Mouse (Mus musculus) CH12.LX (cell line): Measurements from ENCODE around the gene Nfkb2. TPM values are rescaled to one million over a fixed set of nuclear protein-coding genes. Genes with fewer than 3 reads are reported as not detected.
A peak's percentile ranks its signal among the peaks of the same experiment; 100 is the strongest.

Source experiments
- DNase-seq: peaks from one replicate; pipeline ENCODE4 v3.0.0-alpha.2; 2013; ENCODE audit errors: extremely low read depth
- H3K27ac ChIP-seq: 2 replicates; pipeline ENCODE4 v1.5.1; 2012; ENCODE audit warnings: low read depth, mild to moderate bottlenecking, control low read depth, moderate library complexity; ENCODE audit not compliant: insufficient read depth
- H3K27me3 ChIP-seq: replicated peaks from 2 replicates; pipeline ENCODE3; 2012; ENCODE audit warnings: inconsistent platforms
- H3K36me3 ChIP-seq, 2 experiments: replicated peaks in 1 of 2; 2 replicates each; pipeline versions ENCODE3 to v1.6.1; 2012; ENCODE audit warnings: inconsistent platforms in 1 of 2, low read length in 1 of 2, mild to moderate bottlenecking in 1 of 2, mixed read lengths in 1 of 2, moderate library complexity in 1 of 2; ENCODE audit not compliant: control insufficient read depth in 1 of 2, insufficient read depth in 1 of 2
- H3K4me1 ChIP-seq, 2 experiments: 2 replicates each; pipeline ENCODE4 v1.6.1; 2012; ENCODE audit warnings: inconsistent platforms in 1 of 2, moderate library complexity in 1 of 2; ENCODE audit not compliant: insufficient read depth in 2 of 2, control insufficient read depth in 1 of 2
- H3K4me2 ChIP-seq: 2 replicates; pipeline ENCODE4 v1.6.1; 2012; ENCODE audit warnings: low read depth, mild to moderate bottlenecking, control low read depth; ENCODE audit not compliant: poor library complexity, insufficient read depth, severe bottlenecking
- H3K4me3 ChIP-seq, 3 experiments: fragments of 150-350 bp in 1 of 3; sonication (generic) in 1 of 3; replicated peaks in 1 of 3; 2 replicates each; pipeline versions ENCODE3 to v1.5.1; 2011 to 2012; ENCODE audit warnings: low read depth in 2 of 3, low read length in 2 of 3, mild to moderate bottlenecking in 2 of 3, moderate library complexity in 2 of 3, control low read depth in 1 of 3, improper control_type of control experiment in 1 of 3, inconsistent platforms in 1 of 3, mixed read lengths in 1 of 3; ENCODE audit not compliant: poor library complexity in 1 of 3
- H3K79me2 ChIP-seq: replicated peaks from 2 replicates; pipeline ENCODE4 v1.6.1; 2012; ENCODE audit warnings: mild to moderate bottlenecking, moderate library complexity; ENCODE audit not compliant: control insufficient read depth, poor library complexity, insufficient read depth, severe bottlenecking; ENCODE audit errors: extremely low read depth
- H3K9ac ChIP-seq: 2 replicates; pipeline ENCODE4 v1.6.1; 2012; ENCODE audit warnings: low read depth, mild to moderate bottlenecking, control low read depth, moderate library complexity; ENCODE audit not compliant: insufficient read depth
- H3K9me3 ChIP-seq: replicated peaks from 2 replicates; pipeline ENCODE3; 2012; ENCODE audit warnings: low read length, inconsistent platforms, mixed read lengths
- ELF1 ChIP-seq: IDR thresholded peaks from 2 replicates; pipeline ENCODE4 v1.6.1; 2014; ENCODE audit warnings: low read depth, mild to moderate bottlenecking, inconsistent platforms, low read length, improper control_type of control experiment
- IRF4 ChIP-seq: IDR thresholded peaks from 2 replicates; pipeline ENCODE4 v1.6.1; 2014; ENCODE audit warnings: low read depth, mild to moderate bottlenecking, inconsistent platforms, low read length, improper control_type of control experiment
- KAT2A ChIP-seq: IDR thresholded peaks from 2 replicates; pipeline ENCODE4 v1.6.1; 2012; ENCODE audit warnings: low read length, improper control_type of control experiment, inconsistent platforms; ENCODE audit not compliant: insufficient replicate concordance
- MAZ ChIP-seq: IDR thresholded peaks from 2 replicates; pipeline ENCODE4 v1.6.1; 2012; ENCODE audit warnings: low read depth, mild to moderate bottlenecking, inconsistent platforms, low read length, improper control_type of control experiment, moderate library complexity
- MXI1 ChIP-seq: IDR thresholded peaks from 2 replicates; pipeline ENCODE4 v1.6.1; 2011; ENCODE audit warnings: mild to moderate bottlenecking, low read depth, low read length, improper control_type of control experiment
- MYC ChIP-seq: IDR thresholded peaks from 2 replicates; pipeline ENCODE4 v1.6.1; 2011; ENCODE audit warnings: low read depth, mild to moderate bottlenecking, improper control_type of control experiment, low read length
- POLR2A ChIP-seq: IDR thresholded peaks from 2 replicates; pipeline ENCODE4 v1.6.1; 2011; ENCODE audit warnings: low read depth, mild to moderate bottlenecking, improper control_type of control experiment, low read length
- RAD21 ChIP-seq: IDR thresholded peaks from 2 replicates; pipeline ENCODE4 v1.6.1; 2011; ENCODE audit warnings: low read depth, mild to moderate bottlenecking, low read length, improper control_type of control experiment, moderate library complexity
- SIN3A ChIP-seq: IDR thresholded peaks from 2 replicates; pipeline ENCODE4 v1.6.1; 2012; ENCODE audit warnings: low read length, improper control_type of control experiment, inconsistent platforms
- ZKSCAN1 ChIP-seq: IDR thresholded peaks from 2 replicates; pipeline ENCODE4 v1.6.1; 2012; ENCODE audit warnings: low read depth, inconsistent platforms, low read length, improper control_type of control experiment, borderline replicate concordance
- dilution Hi-C: fragments of 300-500 bp; cut with MboI; formaldehyde crosslinking; loops from 2 replicates; pipeline ENCODE4 v1.14.3; 2020; ENCODE audit warnings: low sequenced_read_pairs; ENCODE audit not compliant: extremely low pct_unique_long_range_greater_than_20kb, extremely low pct_ligation_motif_present
- in situ Hi-C: fragments of 300-500 bp; cut with MboI; formaldehyde crosslinking; loops from 3 replicates; pipeline ENCODE4 v1.14.3; 2019; ENCODE audit warnings: low sequenced_read_pairs, low pct_ligation_motif_present, low pct_unique_long_range_greater_than_20kb, mixed read lengths
- polyA plus RNA-seq: library from polyadenylated mRNA; unstranded; fragments of >175 nt; gene quantifications from 2 replicates; pipeline ENCODE4 v1.2.1, GENCODE M21; 2012; ENCODE audit warnings: low read depth; ENCODE audit not compliant: insufficient read length
- total RNA-seq, 2 experiments: library from RNA; depleted of rRNA; stranded (reverse); fragments of 300-350 nt in 1 of 2; fragments of >200 nt in 1 of 2; gene quantifications; 2 replicates each; pipeline ENCODE4 v1.2.3; 2012 to 2014

Gene Nfkb2
- total and polyA plus RNA-seq, 3 experiments = 44.3 to 71.7 (median 64.8) TPM

- Histone ChIP-seq H3K27ac (no peak overlapping the region), H3K27me3 (no peaks in the 10 kb centered on the region), H3K36me3 (peaks cover 0 to 13% of the 10 kb centered on the region in 2 experiments)
- dilution Hi-C loops (no loop called here), in situ Hi-C loops (loop anchor here (5.0 kb wide), 1 partner anchor 35 kb away; no protein-coding TSS in a partner anchor)
- TF ChIP-seq ZKSCAN1 (no peak), MXI1 (peak; percentile 14; the same call in 1 of the 2 replicates), RAD21 (no peak)
- TF ChIP-seq, all 38 proteins: peak for 1
- Histone ChIP-seq H3K4me3 (peak overlapping the region; percentile 49 to 63 (median 60)), H3K9me3 (no peaks in the 10 kb centered on the region), H3K9ac (peak overlapping the region; percentile 69), H3K4me1 (peaks cover 3 to 19% of the 10 kb centered on the region in 2 experiments; a peak in 3 of 4 replicates), H3K4me2 (peak overlapping the region; percentile 85), H3K79me2 (no peaks in the 10 kb centered on the region)
- DNase-seq = no peak
Measured at GRCm38 (mm10) chr19:46357344-46358280, 53.5 kb downstream of the Nfkb2 start.

GRCm38 (mm10) chr19:46358381-46358780, 54.3 kb downstream of the Nfkb2 start:
- Histone ChIP-seq H3K4me2 (no peak overlapping the region), H3K27ac (no peak overlapping the region), H3K9me3 (no peaks in the 10 kb centered on the region), H3K9ac (no peak overlapping the region), H3K79me2 (no peaks in the 10 kb centered on the region), H3K27me3 (no peaks in the 10 kb centered on the region), H3K4me3 (no peak overlapping the region), H3K36me3 (peaks cover 0 to 16% of the 10 kb centered on the region in 2 experiments), H3K4me1 (peaks cover 3 to 22% of the 10 kb centered on the region in 2 experiments; a peak in 3 of 4 replicates)
- in situ Hi-C loops = loop anchor here (5.0 kb wide), 1 partner anchor 34 kb away; no protein-coding TSS in a partner anchor
- no peak for DNase-seq
- dilution Hi-C loops = no loop called here
- TF ChIP-seq KAT2A = no peak
- TF ChIP-seq POLR2A = no peak
- TF ChIP-seq MAZ = no peak
- no peak for TF ChIP-seq MYC
- no peak for TF ChIP-seq IRF4
- no peak for TF ChIP-seq ELF1
- no peak for TF ChIP-seq SIN3A

Other genes with a start within 250 kb of the Nfkb2 start
- 88.0 and 137 TPM in 2 replicates for gene Nolc1, start 228.5 kb upstream of the Nfkb2 start, total RNA-seq (2012; rRNA removed)
- gene Nolc1, start 228.5 kb upstream of the Nfkb2 start, total RNA-seq (2014; rRNA removed) = 96.0 and 99.2 TPM in 2 replicates
- 333 and 358 TPM in 2 replicates for gene Nolc1, start 228.5 kb upstream of the Nfkb2 start, polyA plus RNA-seq
- gene Elovl3, start 172.4 kb upstream of the Nfkb2 start, total RNA-seq (2012; rRNA removed) = not detected in 2 replicates
- gene Elovl3, start 172.4 kb upstream of the Nfkb2 start, total RNA-seq (2014; rRNA removed) = not detected in 2 replicates
- not detected in 2 replicates for gene Elovl3, start 172.4 kb upstream of the Nfkb2 start, polyA plus RNA-seq
- gene Pitx3, start 156.0 kb upstream of the Nfkb2 start, total RNA-seq (2012; rRNA removed) = not detected in 2 replicates
- not detected in 2 replicates for gene Pitx3, start 156.0 kb upstream of the Nfkb2 start, total RNA-seq (2014; rRNA removed)
- not detected in 2 replicates for gene Pitx3, start 156.0 kb upstream of the Nfkb2 start, polyA plus RNA-seq
- gene Gbf1, start 151.8 kb upstream of the Nfkb2 start, total RNA-seq (2012; rRNA removed) = 18.7 and 22.7 TPM in 2 replicates
- 7.1 and 8.6 TPM in 2 replicates for gene Gbf1, start 151.8 kb upstream of the Nfkb2 start, total RNA-seq (2014; rRNA removed)
- 23.9 and 26.1 TPM in 2 replicates for gene Gbf1, start 151.8 kb upstream of the Nfkb2 start, polyA plus RNA-seq
- gene Psd, start 22.8 kb downstream of the Nfkb2 start, total RNA-seq (2012; rRNA removed) = 1.3 and 2.2 TPM in 2 replicates
- gene Psd, start 22.8 kb downstream of the Nfkb2 start, total RNA-seq (2014; rRNA removed) = 0.39 and 0.70 TPM in 2 replicates
- 20.1 and 20.6 TPM in 2 replicates for gene Psd, start 22.8 kb downstream of the Nfkb2 start, polyA plus RNA-seq
- 9.9 and 10.4 TPM in 2 replicates for gene Fbxl15, start 23.9 kb downstream of the Nfkb2 start, total RNA-seq (2012; rRNA removed)
- gene Fbxl15, start 23.9 kb downstream of the Nfkb2 start, total RNA-seq (2014; rRNA removed) = 6.8 and 9.4 TPM in 2 replicates
- 7.3 and 7.6 TPM in 2 replicates for gene Fbxl15, start 23.9 kb downstream of the Nfkb2 start, polyA plus RNA-seq
- gene Cuedc2, start 34.4 kb downstream of the Nfkb2 start, total RNA-seq (2012; rRNA removed) = 95.1 and 102 TPM in 2 replicates
- 117 and 120 TPM in 2 replicates for gene Cuedc2, start 34.4 kb downstream of the Nfkb2 start, total RNA-seq (2014; rRNA removed)
- 94.4 and 123 TPM in 2 replicates for gene Cuedc2, start 34.4 kb downstream of the Nfkb2 start, polyA plus RNA-seq
- 4.9 and 7.6 TPM in 2 replicates for gene Mfsd13a, start 36.8 kb downstream of the Nfkb2 start, total RNA-seq (2012; rRNA removed)
- 2.8 and 3.1 TPM in 2 replicates for gene Mfsd13a, start 36.8 kb downstream of the Nfkb2 start, total RNA-seq (2014; rRNA removed)
- 13.2 and 15.9 TPM in 2 replicates for gene Mfsd13a, start 36.8 kb downstream of the Nfkb2 start, polyA plus RNA-seq
- gene 2310034G01Rik, start 46.0 kb downstream of the Nfkb2 start, total RNA-seq (2012; rRNA removed) = 1.3 and 1.4 TPM in 2 replicates
- gene 2310034G01Rik, start 46.0 kb downstream of the Nfkb2 start, total RNA-seq (2014; rRNA removed) = 1.5 and 1.6 TPM in 2 replicates
- 1.1 and 1.4 TPM in 2 replicates for gene 2310034G01Rik, start 46.0 kb downstream of the Nfkb2 start, polyA plus RNA-seq
- gene Actr1a, start 91.4 kb downstream of the Nfkb2 start, total RNA-seq (2012; rRNA removed) = 75.7 and 87.8 TPM in 2 replicates
- 69.4 and 70.7 TPM in 2 replicates for gene Actr1a, start 91.4 kb downstream of the Nfkb2 start, total RNA-seq (2014; rRNA removed)
- gene Actr1a, start 91.4 kb downstream of the Nfkb2 start, polyA plus RNA-seq = 84.2 and 88.4 TPM in 2 replicates
- gene Sufu, start 92.6 kb downstream of the Nfkb2 start, total RNA-seq (2012; rRNA removed) = 8.7 and 9.8 TPM in 2 replicates
- 3.0 and 3.6 TPM in 2 replicates for gene Sufu, start 92.6 kb downstream of the Nfkb2 start, total RNA-seq (2014; rRNA removed)
- 18.1 and 22.6 TPM in 2 replicates for gene Sufu, start 92.6 kb downstream of the Nfkb2 start, polyA plus RNA-seq
- 11.0 and 12.0 TPM in 2 replicates for gene Trim8, start 197.4 kb downstream of the Nfkb2 start, total RNA-seq (2012; rRNA removed)
- gene Trim8, start 197.4 kb downstream of the Nfkb2 start, total RNA-seq (2014; rRNA removed) = 3.7 and 4.4 TPM in 2 replicates
- 23.3 and 24.9 TPM in 2 replicates for gene Trim8, start 197.4 kb downstream of the Nfkb2 start, polyA plus RNA-seq